Mouse (Mus musculus) gastrocnemius, adult 18-20 months (tissue): ENCODE data around the gene Ranbp10. TPM values are rescaled to one million over a fixed set of nuclear protein-coding genes. Genes with fewer than 3 reads are reported as not detected.

Source experiments
- DNase-seq: peaks from one replicate; pipeline ENCODE4 v3.0.0; 2021; ENCODE audit warnings: low spot score
- total RNA-seq, 2 experiments: library from RNA; stranded (reverse); gene quantifications; 2 replicates each; pipeline ENCODE4 v1.2.3; 2021

Ranbp10 gene
- total RNA-seq, 2 experiments from 2014 or later = 25.6 to 27.4 TPM

DNA sequence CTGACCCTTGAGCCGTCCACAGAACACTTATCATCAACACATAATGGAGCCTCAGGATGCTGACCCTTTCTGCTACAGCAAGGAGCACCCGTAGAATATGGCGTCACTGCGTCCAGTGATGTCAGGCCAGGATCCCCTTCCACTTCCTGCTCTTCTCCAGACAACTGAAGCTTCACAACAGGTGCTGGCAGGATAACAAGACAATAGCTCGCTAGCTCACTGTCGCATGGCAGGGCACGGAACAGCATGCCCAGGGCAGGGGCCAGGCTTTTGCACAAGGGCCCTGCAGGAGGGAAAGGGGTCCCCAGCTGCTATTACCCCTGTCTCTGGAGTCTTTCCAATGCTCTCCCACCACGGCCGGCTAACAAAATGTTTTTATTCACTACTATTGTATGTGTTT, 104.3 kb downstream of the Ranbp10 start:
- DNase-seq = no peak

GRCm38 (mm10) chr8:105719637-105720036, 107.5 kb downstream of the Ranbp10 start:
- DNase-seq = no peak

Other genes starting within 250 kb of the Ranbp10 start
- gene Ripor1, start 222.1 kb downstream of the Ranbp10 start, total RNA-seq = 10 to 100 TPM; 17.1 to 21.7 TPM
- 10 to 100 TPM; 33.6 to 34.2 TPM for gene Ctcf, start 190.8 kb downstream of the Ranbp10 start, total RNA-seq
- 1 to 10 TPM in 1 of 2 experiments, under 1 TPM in 1; 0.52 to 1.2 TPM for gene Agrp, start 190.0 kb downstream of the Ranbp10 start, total RNA-seq
- under 1 TPM in 1 of 2 experiments, not detected in 1; 0.05 TPM for gene Carmil2, start 141.1 kb downstream of the Ranbp10 start, total RNA-seq
- 1 to 10 TPM; 5.0 to 5.4 TPM for gene Acd, start 126.2 kb downstream of the Ranbp10 start, total RNA-seq
- 1 to 10 TPM; 5.5 to 6.2 TPM for gene Pard6a, start 126.2 kb downstream of the Ranbp10 start, total RNA-seq
- not detected for gene 4933405L10Rik, start 119.7 kb downstream of the Ranbp10 start, total RNA-seq
- gene Enkd1, start 119.1 kb downstream of the Ranbp10 start, total RNA-seq = 1 to 10 TPM in 1 of 2 experiments, under 1 TPM in 1; 0.69 to 1.4 TPM
- 1 to 10 TPM; 6.9 to 8.4 TPM for gene Gfod2, start 68.7 kb downstream of the Ranbp10 start, total RNA-seq
- not detected for gene Tsnaxip1, start 381 bp upstream of the Ranbp10 start, total RNA-seq
- gene Cenpt, start 25.9 kb upstream of the Ranbp10 start, total RNA-seq = under 1 TPM; 0.93 to 0.98 TPM
- gene Thap11, start 27.8 kb upstream of the Ranbp10 start, total RNA-seq = 10 to 100 TPM; 21.9 to 22.0 TPM
- gene Nutf2, start 33.2 kb upstream of the Ranbp10 start, total RNA-seq = 10 to 100 TPM; 43.7 to 44.5 TPM
- gene Edc4, start 53.5 kb upstream of the Ranbp10 start, total RNA-seq = 10 to 100 TPM; 19.7 to 20.6 TPM
- under 1 TPM in 1 of 2 experiments, not detected in 1; 0.76 TPM for gene Nrn1l, start 66.2 kb upstream of the Ranbp10 start, total RNA-seq
- gene Pskh1, start 73.1 kb upstream of the Ranbp10 start, total RNA-seq = 10 to 100 TPM; 13.5 to 13.6 TPM
- under 1 TPM in 1 of 2 experiments, not detected in 1; 0.37 TPM for gene Ctrl, start 106.5 kb upstream of the Ranbp10 start, total RNA-seq
- 10 to 100 TPM; 19.4 to 27.2 TPM for gene Psmb10, start 111.1 kb upstream of the Ranbp10 start, total RNA-seq
- gene Lcat, start 116.0 kb upstream of the Ranbp10 start, total RNA-seq = under 1 TPM; 0.16 to 0.66 TPM
- gene Slc12a4, start 138.7 kb upstream of the Ranbp10 start, total RNA-seq = 10 to 100 TPM in 1 of 2 experiments, 1 to 10 TPM in 1; 8.7 to 16.1 TPM
- gene Dpep3, start 152.1 kb upstream of the Ranbp10 start, total RNA-seq = not detected
- gene Dus2, start 164.0 kb upstream of the Ranbp10 start, total RNA-seq = 10 to 100 TPM in 1 of 2 experiments, 1 to 10 TPM in 1; 9.6 to 10.4 TPM
- not detected for gene Dpep2nb, start 178.6 kb upstream of the Ranbp10 start, total RNA-seq
- gene Ddx28, start 184.5 kb upstream of the Ranbp10 start, total RNA-seq = 10 to 100 TPM; 10.6 to 10.9 TPM
- 10 to 100 TPM; 26.2 to 27.9 TPM for gene Nfatc3, start 231.5 kb upstream of the Ranbp10 start, total RNA-seq